Mouse (Mus musculus): ENCODE data around the gene Oard1. TPM values are rescaled to one million over a fixed set of nuclear protein-coding genes. Genes with fewer than 3 reads are reported as not detected.

Gene Oard1
- polyA plus RNA-seq, 1 experiment = 14.1 TPM

DNA sequence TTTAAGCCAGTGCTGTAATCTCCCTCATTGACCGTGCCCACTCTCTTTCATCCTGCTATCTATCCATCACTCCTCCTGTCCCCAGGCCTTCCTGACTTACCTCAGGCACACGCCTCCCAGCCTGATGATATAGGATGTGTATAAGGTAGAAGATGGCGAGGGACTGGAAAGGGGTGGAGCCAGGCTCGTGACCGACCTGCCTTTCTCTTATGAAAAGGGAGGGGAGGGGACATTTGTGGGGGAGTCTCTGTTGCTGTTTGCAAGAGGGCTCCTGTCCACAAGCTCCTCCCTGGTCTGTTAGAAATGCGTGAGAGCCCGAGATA is 41.5 kb downstream of the Oard1 start, which contains the start of gene Tspo2:
Gene Tspo2, minus strand, starts transcription at position 170 of the 323 bp plus-strand sequence.
- no peaks in the 10 kb centered on the region for H3K79me2 ChIP-seq (ENCODE audit: control insufficient read depth, insufficient read depth)

GRCm38 (mm10) chr17:48451753-48452444 is 42.1 kb downstream of the Oard1 start:
- no peaks in the 10 kb centered on the region for H3K79me3 ChIP-seq (ENCODE audit: low read depth)
- no peak for TF ChIP-seq CEBPB (IDR thresholded peaks at IDR 0.05; ENCODE audit: low read depth)
- TF ChIP-seq FOSL1 (IDR thresholded peaks at IDR 0.05; ENCODE audit: insufficient read depth, low read length, poor library complexity, severe bottlenecking) = no peak
- no peak for TF ChIP-seq USF1 (IDR thresholded peaks at IDR 0.05; ENCODE audit: low read depth)
- no peak for TF ChIP-seq CTCF (IDR thresholded peaks at IDR 0.05; ENCODE audit: control insufficient read depth, insufficient read depth, insufficient read length)
- no peak for TF ChIP-seq MAX (IDR thresholded peaks at IDR 0.05)
- TF ChIP-seq MYOG (IDR thresholded peaks at IDR 0.05; ENCODE audit: control insufficient read depth, extremely low read depth, insufficient read length) = no peak
- no peak for TF ChIP-seq MYOD1 (IDR thresholded peaks at IDR 0.05; ENCODE audit: control insufficient read depth, insufficient read length, low read depth)
- H3K27me3 ChIP-seq (ENCODE audit: control insufficient read depth, insufficient read depth, insufficient read length) = peaks cover 3% of the 10 kb centered on the region

More for the DNA sequence above, 41.5 kb downstream of the Oard1 start, which contains the start of gene Tspo2:
- Histone ChIP-seq H3K4me3 (ENCODE audit: insufficient read depth, poor library complexity, severe bottlenecking) (no peak within 1 kb of the TSS), H3K27me3 (ENCODE audit: control insufficient read depth, insufficient read depth, insufficient read length) (peaks cover 3% of the 10 kb centered on the region), H3ac (ENCODE audit: control insufficient read depth, insufficient read length, low read depth) (no peak within 1 kb of the TSS), H3K36me3 (ENCODE audit: control insufficient read depth, insufficient read depth) (no peaks in the 10 kb centered on the region), H3K79me3 (ENCODE audit: low read depth) (no peaks in the 10 kb centered on the region)
- TF ChIP-seq MYOD1 (IDR thresholded peaks at IDR 0.05; ENCODE audit: control insufficient read depth, insufficient read length, low read depth) = no peak
- TF ChIP-seq CTCF (IDR thresholded peaks at IDR 0.05; ENCODE audit: control insufficient read depth, insufficient read depth, insufficient read length) = no peak
- TF ChIP-seq CEBPB (IDR thresholded peaks at IDR 0.05; ENCODE audit: low read depth) = no peak
- TF ChIP-seq MYOG (IDR thresholded peaks at IDR 0.05; ENCODE audit: control insufficient read depth, extremely low read depth, insufficient read length) = no peak
- no peak for TF ChIP-seq FOSL1 (IDR thresholded peaks at IDR 0.05; ENCODE audit: insufficient read depth, low read length, poor library complexity, severe bottlenecking)
- no peak for TF ChIP-seq USF1 (IDR thresholded peaks at IDR 0.05; ENCODE audit: low read depth)
- no peak for TF ChIP-seq MAX (IDR thresholded peaks at IDR 0.05)

DNA sequence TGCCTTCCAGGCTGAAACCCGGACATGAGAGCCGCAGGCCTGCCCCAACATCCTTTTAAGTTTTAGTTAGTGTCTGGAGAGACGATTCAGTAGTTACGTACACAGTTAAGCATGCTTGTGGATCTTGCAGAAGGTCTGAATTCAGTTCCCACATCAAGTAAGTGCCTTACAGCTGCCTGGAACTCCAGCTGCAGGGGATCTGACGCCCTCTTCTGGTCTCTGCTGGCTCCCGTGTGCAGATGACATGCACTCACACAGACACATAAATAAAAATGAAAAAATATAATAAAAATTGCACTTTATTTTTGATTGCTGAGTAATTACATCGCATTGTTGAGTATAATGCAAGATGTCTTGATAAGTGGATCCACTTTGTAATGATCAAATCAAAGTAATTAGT is 43.7 kb downstream of the Oard1 start:
- no peak overlapping the region for H3K4me3 ChIP-seq (ENCODE audit: insufficient read depth, poor library complexity, severe bottlenecking)
- no peaks in the 10 kb centered on the region for H3K79me3 ChIP-seq (ENCODE audit: low read depth)
- TF ChIP-seq MAX (IDR thresholded peaks at IDR 0.05) (no peak), MYOG (IDR thresholded peaks at IDR 0.05; ENCODE audit: control insufficient read depth, extremely low read depth, insufficient read length) (no peak), FOSL1 (IDR thresholded peaks at IDR 0.05; ENCODE audit: insufficient read depth, low read length, poor library complexity, severe bottlenecking) (no peak), USF1 (IDR thresholded peaks at IDR 0.05; ENCODE audit: low read depth) (no peak), MYOD1 (IDR thresholded peaks at IDR 0.05; ENCODE audit: control insufficient read depth, insufficient read length, low read depth) (no peak), CTCF (IDR thresholded peaks at IDR 0.05; ENCODE audit: control insufficient read depth, insufficient read depth, insufficient read length) (no peak), CEBPB (IDR thresholded peaks at IDR 0.05; ENCODE audit: low read depth) (no peak)
- peaks cover 3% of the 10 kb centered on the region for H3K27me3 ChIP-seq (ENCODE audit: control insufficient read depth, insufficient read depth, insufficient read length)
- H3ac ChIP-seq (ENCODE audit: control insufficient read depth, insufficient read length, low read depth) = no peak overlapping the region
- no peaks in the 10 kb centered on the region for H3K79me2 ChIP-seq (ENCODE audit: control insufficient read depth, insufficient read depth)
- no peaks in the 10 kb centered on the region for H3K36me3 ChIP-seq (ENCODE audit: control insufficient read depth, insufficient read depth)

More at GRCm38 (mm10) chr17:48451753-48452444, 42.1 kb downstream of the Oard1 start:
- no peak overlapping the region for H3ac ChIP-seq (ENCODE audit: control insufficient read depth, insufficient read length, low read depth)
- no peaks in the 10 kb centered on the region for H3K36me3 ChIP-seq (ENCODE audit: control insufficient read depth, insufficient read depth)
- no peak overlapping the region for H3K4me3 ChIP-seq (ENCODE audit: insufficient read depth, poor library complexity, severe bottlenecking)
- no peaks in the 10 kb centered on the region for H3K79me2 ChIP-seq (ENCODE audit: control insufficient read depth, insufficient read depth)

DNA sequence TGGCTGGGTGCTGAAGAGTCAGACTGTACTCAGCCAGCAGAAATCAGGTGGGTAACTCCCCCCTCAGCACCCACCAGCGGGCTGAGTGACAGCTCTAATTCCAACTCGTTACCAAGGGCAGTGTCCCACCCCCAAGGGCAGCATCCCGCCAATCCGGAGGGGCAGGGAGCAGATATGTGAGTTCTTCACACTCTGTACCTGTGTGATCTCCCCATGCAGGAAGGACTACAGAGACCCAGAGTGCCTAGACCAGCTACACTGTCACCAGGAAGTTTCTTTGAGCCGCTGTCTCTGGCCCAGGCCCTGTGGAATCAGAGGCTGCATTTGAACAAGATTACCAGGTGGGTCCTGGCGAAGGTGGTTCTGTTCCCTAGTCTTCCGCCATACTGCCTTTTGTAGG is 44.4 kb downstream of the Oard1 start:
- Histone ChIP-seq H3K79me3 (ENCODE audit: low read depth) (no peaks in the 10 kb centered on the region), H3K4me3 (ENCODE audit: insufficient read depth, poor library complexity, severe bottlenecking) (no peak overlapping the region), H3K79me2 (ENCODE audit: control insufficient read depth, insufficient read depth) (no peaks in the 10 kb centered on the region), H3K36me3 (ENCODE audit: control insufficient read depth, insufficient read depth) (no peaks in the 10 kb centered on the region), H3K27me3 (ENCODE audit: control insufficient read depth, insufficient read depth, insufficient read length) (peaks cover 3% of the 10 kb centered on the region), H3ac (ENCODE audit: control insufficient read depth, insufficient read length, low read depth) (no peak overlapping the region)
- TF ChIP-seq USF1 (IDR thresholded peaks at IDR 0.05; ENCODE audit: low read depth) = no peak

- H3K36me3 ChIP-seq (ENCODE audit: control insufficient read depth, insufficient read depth) = no peaks in the 10 kb centered on the region
- H3K79me3 ChIP-seq (ENCODE audit: low read depth) = no peaks in the 10 kb centered on the region
- no peak within 1 kb of the TSS for H3K4me3 ChIP-seq (ENCODE audit: insufficient read depth, poor library complexity, severe bottlenecking)
- peaks cover 3% of the 10 kb centered on the region for H3K27me3 ChIP-seq (ENCODE audit: control insufficient read depth, insufficient read depth, insufficient read length)
- H3K79me2 ChIP-seq (ENCODE audit: control insufficient read depth, insufficient read depth) = no peaks in the 10 kb centered on the region
- no peak within 1 kb of the TSS for H3ac ChIP-seq (ENCODE audit: control insufficient read depth, insufficient read length, low read depth)
- TF ChIP-seq MYOD1 (IDR thresholded peaks at IDR 0.05; ENCODE audit: control insufficient read depth, insufficient read length, low read depth) = no peak
These were observed 44.9 kb downstream of the Oard1 start, which contains the start of gene Unc5cl for GRCm38 (mm10) chr17:48454688-48455087. TSS of gene Unc5cl (plus strand) at chr17:48454901.

GRCm38 (mm10) chr17:48455955-48456354 is 46.1 kb downstream of the Oard1 start:
- no peak for TF ChIP-seq MYOG (IDR thresholded peaks at IDR 0.05; ENCODE audit: control insufficient read depth, extremely low read depth, insufficient read length)
- no peak for TF ChIP-seq CEBPB (IDR thresholded peaks at IDR 0.05; ENCODE audit: low read depth)
- no peak for TF ChIP-seq MAX (IDR thresholded peaks at IDR 0.05)
- TF ChIP-seq MYOD1 (IDR thresholded peaks at IDR 0.05; ENCODE audit: control insufficient read depth, insufficient read length, low read depth) = no peak
- TF ChIP-seq CTCF (IDR thresholded peaks at IDR 0.05; ENCODE audit: control insufficient read depth, insufficient read depth, insufficient read length) = no peak
- no peak for TF ChIP-seq USF1 (IDR thresholded peaks at IDR 0.05; ENCODE audit: low read depth)
- no peak for TF ChIP-seq FOSL1 (IDR thresholded peaks at IDR 0.05; ENCODE audit: insufficient read depth, low read length, poor library complexity, severe bottlenecking)
- Histone ChIP-seq H3K79me3 (ENCODE audit: low read depth) (no peaks in the 10 kb centered on the region), H3K79me2 (ENCODE audit: control insufficient read depth, insufficient read depth) (no peaks in the 10 kb centered on the region), H3K36me3 (ENCODE audit: control insufficient read depth, insufficient read depth) (no peaks in the 10 kb centered on the region), H3ac (ENCODE audit: control insufficient read depth, insufficient read length, low read depth) (no peak overlapping the region), H3K4me3 (ENCODE audit: insufficient read depth, poor library complexity, severe bottlenecking) (no peak overlapping the region), H3K27me3 (ENCODE audit: control insufficient read depth, insufficient read depth, insufficient read length) (peaks cover 3% of the 10 kb centered on the region)

All from C2C12 (cell line).